Mouse (Mus musculus): ENCODE results near the gene Phf19. TPM values are rescaled to one million over a fixed set of nuclear protein-coding genes. Genes with fewer than 3 reads are reported as not detected.
A peak's percentile ranks its signal among the peaks of the same experiment; 100 is the strongest.

Phf19 gene
- polyA plus RNA-seq, 1 experiment = 1.2 TPM

GRCm38 (mm10) chr2:34882757-34883156, 31.1 kb downstream of the Phf19 start:
- Histone ChIP-seq H3K9me3 (peaks cover 15% of the 10 kb centered on the region), H3K4me3 (replicated peaks) (no peak overlapping the region), H3K36me3 (replicated peaks; ENCODE audit: low read length) (no peaks in the 10 kb centered on the region), H3K27me3 (replicated peaks) (peaks cover 38% of the 10 kb centered on the region), H3K4me1 (peaks cover 16% of the 10 kb centered on the region)
- TF ChIP-seq GATA1 (IDR thresholded peaks at IDR 0.05; ENCODE audit: borderline replicate concordance, low read length) (no peak), FLI1 (IDR thresholded peaks at IDR 0.05; ENCODE audit: low read length) (no peak)

GRCm38 (mm10) chr2:34880054-34880453, 33.8 kb downstream of the Phf19 start:
- no peaks in the 10 kb centered on the region for H3K36me3 ChIP-seq (replicated peaks; ENCODE audit: low read length)
- peaks cover 24% of the 10 kb centered on the region for H3K4me1 ChIP-seq
- peaks cover 39% of the 10 kb centered on the region for H3K27me3 ChIP-seq (replicated peaks)
- peaks cover 6% of the 10 kb centered on the region for H3K9me3 ChIP-seq
- no peak for TF ChIP-seq GATA1 (IDR thresholded peaks at IDR 0.05; ENCODE audit: borderline replicate concordance, low read length)
- TF ChIP-seq FLI1 (IDR thresholded peaks at IDR 0.05; ENCODE audit: low read length) = no peak
- H3K4me3 ChIP-seq (replicated peaks) = no peak overlapping the region

GRCm38 (mm10) chr2:34874816-34875345, 38.9 kb downstream of the Phf19 start, which contains the start of gene Psmd5:
TSS of gene Psmd5 (minus strand) at chr2:34874968.
- H3K4me3 ChIP-seq (replicated peaks) = peak within 1 kb of the TSS; percentile 62
- no peaks in the 10 kb centered on the region for H3K9me3 ChIP-seq
- H3K4me1 ChIP-seq = peaks cover 33% of the 10 kb centered on the region
- H3K36me3 ChIP-seq (replicated peaks; ENCODE audit: low read length) = no peaks in the 10 kb centered on the region
- TF ChIP-seq FLI1 (IDR thresholded peaks at IDR 0.05; ENCODE audit: low read length) (no peak), GATA1 (IDR thresholded peaks at IDR 0.05; ENCODE audit: borderline replicate concordance, low read length) (no peak)
- peaks cover 22% of the 10 kb centered on the region for H3K27me3 ChIP-seq (replicated peaks)

DNA sequence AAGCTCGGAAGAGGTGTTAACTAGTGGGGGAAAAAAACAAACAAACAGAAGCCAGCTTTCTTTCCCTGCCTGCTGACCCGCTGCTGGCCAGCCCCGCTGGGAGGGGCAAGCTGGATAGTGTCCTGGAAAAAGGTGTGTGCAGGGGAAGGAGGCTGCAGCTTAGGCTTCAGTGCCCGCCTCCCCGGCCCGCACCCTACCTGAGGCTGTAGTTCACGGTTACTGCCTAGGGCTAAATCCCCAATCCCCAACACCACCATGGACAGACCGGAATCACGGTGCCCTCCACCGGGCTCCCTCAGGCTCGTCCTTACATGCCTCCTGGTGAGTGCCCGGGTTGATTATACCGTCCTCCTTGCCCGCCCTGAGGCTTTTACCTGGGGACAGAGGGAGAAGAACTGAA, 39.6 kb downstream of the Phf19 start, which contains the start of gene Cutal:
Cutal (plus strand) TSS at position 126 of the 400 bp plus-strand sequence.
- Histone ChIP-seq H3K27me3 (replicated peaks) (peaks cover 21% of the 10 kb centered on the region), H3K36me3 (replicated peaks; ENCODE audit: low read length) (no peaks in the 10 kb centered on the region), H3K4me3 (replicated peaks) (peak within 1 kb of the TSS; percentile 62), H3K4me1 (peaks cover 36% of the 10 kb centered on the region), H3K9me3 (no peaks in the 10 kb centered on the region)
- TF ChIP-seq GATA1 (IDR thresholded peaks at IDR 0.05; ENCODE audit: borderline replicate concordance, low read length) = no peak

GRCm38 (mm10) chr2:34870520-34871474, 43.0 kb downstream of the Phf19 start:
- Histone ChIP-seq H3K4me1 (peaks cover 47% of the 10 kb centered on the region), H3K27me3 (replicated peaks) (peaks cover 9% of the 10 kb centered on the region), H3K36me3 (replicated peaks; ENCODE audit: low read length) (peaks cover 23% of the 10 kb centered on the region), H3K9me3 (no peaks in the 10 kb centered on the region), H3K4me3 (replicated peaks) (peak overlapping the region; percentile 97)
- no peak for TF ChIP-seq FLI1 (IDR thresholded peaks at IDR 0.05; ENCODE audit: low read length)
- no peak for TF ChIP-seq GATA1 (IDR thresholded peaks at IDR 0.05; ENCODE audit: borderline replicate concordance, low read length)

GRCm38 (mm10) chr2:34869680-34870079, 44.1 kb downstream of the Phf19 start:
- peaks cover 45% of the 10 kb centered on the region for H3K4me1 ChIP-seq
- TF ChIP-seq GATA1 (IDR thresholded peaks at IDR 0.05; ENCODE audit: borderline replicate concordance, low read length) = no peak
- TF ChIP-seq FLI1 (IDR thresholded peaks at IDR 0.05; ENCODE audit: low read length) = no peak
- peaks cover 6% of the 10 kb centered on the region for H3K27me3 ChIP-seq (replicated peaks)
- H3K36me3 ChIP-seq (replicated peaks; ENCODE audit: low read length) = peaks cover 35% of the 10 kb centered on the region
- peak overlapping the region; percentile 97 for H3K4me3 ChIP-seq (replicated peaks)
- no peaks in the 10 kb centered on the region for H3K9me3 ChIP-seq

DNA sequence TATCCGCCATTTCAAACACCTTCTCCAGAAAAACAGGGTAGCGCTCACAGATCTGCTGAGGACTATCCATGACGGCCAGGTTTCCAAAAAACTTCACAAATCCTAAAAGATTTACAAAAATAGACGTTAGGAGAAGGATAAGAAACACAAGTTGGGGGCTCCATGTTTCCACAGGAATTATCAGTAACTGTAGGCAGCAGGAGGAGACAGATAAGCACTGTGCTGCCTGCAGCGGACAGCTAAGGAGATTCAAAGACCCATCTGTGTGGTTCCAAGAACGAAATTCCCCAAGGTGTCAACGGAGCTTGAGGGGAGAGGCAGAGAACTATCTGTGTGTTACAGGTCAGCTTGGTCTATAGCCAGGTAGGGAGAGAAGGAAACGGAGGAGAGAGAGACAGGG, 56.1 kb downstream of the Phf19 start:
- 0 out of 2 replicates have a peak, but pooled peaks cover 2% of the 10 kb centered on the region for H3K4me1 ChIP-seq
- TF ChIP-seq FLI1 (IDR thresholded peaks at IDR 0.05; ENCODE audit: low read length) = no peak
- TF ChIP-seq GATA1 (IDR thresholded peaks at IDR 0.05; ENCODE audit: borderline replicate concordance, low read length) = no peak
- no peaks in the 10 kb centered on the region for H3K27me3 ChIP-seq (replicated peaks)
- H3K36me3 ChIP-seq (replicated peaks; ENCODE audit: low read length) = peaks cover 91% of the 10 kb centered on the region
- no peak overlapping the region for H3K4me3 ChIP-seq (replicated peaks)
- no peaks in the 10 kb centered on the region for H3K9me3 ChIP-seq

GRCm38 (mm10) chr2:34855265-34855664, 58.6 kb downstream of the Phf19 start:
- TF ChIP-seq GATA1 (IDR thresholded peaks at IDR 0.05; ENCODE audit: borderline replicate concordance, low read length) (no peak), FLI1 (IDR thresholded peaks at IDR 0.05; ENCODE audit: low read length) (no peak)
- no peak overlapping the region for H3K4me3 ChIP-seq (replicated peaks)
- peaks cover 96% of the 10 kb centered on the region for H3K36me3 ChIP-seq (replicated peaks; ENCODE audit: low read length)
- 0 out of 2 replicates have a peak, but pooled peaks cover 2% of the 10 kb centered on the region for H3K4me1 ChIP-seq
- H3K9me3 ChIP-seq = no peaks in the 10 kb centered on the region
- no peaks in the 10 kb centered on the region for H3K27me3 ChIP-seq (replicated peaks)

DNA sequence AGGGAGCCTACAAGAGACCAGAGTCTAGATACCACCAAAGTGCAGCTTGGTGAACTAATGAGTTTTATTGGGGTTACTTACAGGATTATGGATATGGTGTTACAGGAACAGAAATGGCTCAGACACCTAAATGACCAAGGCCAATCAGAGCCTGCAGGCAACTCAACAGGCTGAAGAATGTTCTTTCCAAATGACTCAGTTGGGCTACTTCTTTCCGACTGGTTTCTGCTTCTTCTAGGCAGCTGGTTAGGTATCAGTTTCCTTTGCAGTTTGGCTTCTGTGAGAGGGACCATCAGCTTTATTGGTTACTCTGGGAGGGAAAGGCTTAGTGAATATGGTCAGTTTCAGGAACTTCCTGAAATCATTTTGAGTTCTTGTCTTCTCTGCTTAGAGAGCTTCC, 66.1 kb downstream of the Phf19 start:
- Histone ChIP-seq H3K4me1 (no peaks in the 10 kb centered on the region), H3K36me3 (replicated peaks; ENCODE audit: low read length) (peaks cover 45% of the 10 kb centered on the region), H3K4me3 (replicated peaks) (no peak overlapping the region), H3K9me3 (peaks cover 12% of the 10 kb centered on the region), H3K27me3 (replicated peaks) (no peaks in the 10 kb centered on the region)
- TF ChIP-seq FLI1 (IDR thresholded peaks at IDR 0.05; ENCODE audit: low read length) (no peak), GATA1 (IDR thresholded peaks at IDR 0.05; ENCODE audit: borderline replicate concordance, low read length) (no peak)

Other genes starting within 250 kb of the Phf19 start
- gene Gapvd1, start 158.8 kb downstream of the Phf19 start, polyA plus RNA-seq (2012; ENCODE audit: insufficient read depth, low replicate concordance) = 4.8 and 5.6 TPM in 2 replicates
- gene Hspa5, start 142.1 kb downstream of the Phf19 start, polyA plus RNA-seq (2012; ENCODE audit: insufficient read depth, low replicate concordance) = 45.7 and 148 TPM in 2 replicates
- gene Rabepk, start 114.1 kb downstream of the Phf19 start, polyA plus RNA-seq (2012; ENCODE audit: insufficient read depth, low replicate concordance) = 4.8 and 9.0 TPM in 2 replicates
- 2.7 and 16.3 TPM in 2 replicates for gene Fbxw2, start 87.7 kb downstream of the Phf19 start, polyA plus RNA-seq (2012; ENCODE audit: insufficient read depth, low replicate concordance)
- gene Gm34653, start 81.0 kb downstream of the Phf19 start, polyA plus RNA-seq (2012; ENCODE audit: insufficient read depth, low replicate concordance) = not detected in 2 replicates
- not detected in 2 replicates for gene Cutal, start 39.6 kb downstream of the Phf19 start, polyA plus RNA-seq (2012; ENCODE audit: insufficient read depth, low replicate concordance)
- 2.9 and 3.4 TPM in 2 replicates for gene Psmd5, start 39.1 kb downstream of the Phf19 start, polyA plus RNA-seq (2012; ENCODE audit: insufficient read depth, low replicate concordance)
- gene Traf1, start 47.7 kb upstream of the Phf19 start, polyA plus RNA-seq (2012; ENCODE audit: insufficient read depth, low replicate concordance) = 0.44 TPM in 1 of 2 replicates, not detected in the other
- gene Hc, start 147.4 kb upstream of the Phf19 start, polyA plus RNA-seq (2012; ENCODE audit: insufficient read depth, low replicate concordance) = not detected in 2 replicates
- gene AI182371, start 187.5 kb upstream of the Phf19 start, polyA plus RNA-seq (2012; ENCODE audit: insufficient read depth, low replicate concordance) = 0.23 TPM in 1 of 2 replicates, not detected in the other
- 4.0 and 4.8 TPM in 2 replicates for gene Cntrl, start 195.5 kb upstream of the Phf19 start, polyA plus RNA-seq (2012; ENCODE audit: insufficient read depth, low replicate concordance)

Data from megakaryocyte, embryonic 14.5 days (primary cell).